Mouse (Mus musculus) small intestine, adult 2 months (tissue): ENCODE measurements around the gene Tas1r2.

Experiments used
- CTCF ChIP-seq: fragments of 200-500 bp; IDR thresholded peaks from 2 replicates; pipeline ENCODE4 v1.5.1; 2012; ENCODE audit warnings: low read depth, mild to moderate bottlenecking, control low read depth, inconsistent platforms, low read length, moderate library complexity, mixed read lengths; ENCODE audit not compliant: insufficient replicate concordance, insufficient read length; ENCODE audit errors: extremely low read depth
- POLR2A ChIP-seq: fragments of 200-500 bp; IDR thresholded peaks from 2 replicates; pipeline ENCODE4 v1.6.1; 2012; ENCODE audit warnings: low read depth, mild to moderate bottlenecking, control low read depth, inconsistent platforms, low read length, moderate library complexity

GRCm38 (mm10) chr4:139698602-139699001 lies 45.3 kb downstream of the Tas1r2 start:
- no peak for TF ChIP-seq POLR2A
- TF ChIP-seq CTCF, result no peak
